Mouse (Mus musculus): Measurements from ENCODE around the gene Lrrc75b.

DNA sequence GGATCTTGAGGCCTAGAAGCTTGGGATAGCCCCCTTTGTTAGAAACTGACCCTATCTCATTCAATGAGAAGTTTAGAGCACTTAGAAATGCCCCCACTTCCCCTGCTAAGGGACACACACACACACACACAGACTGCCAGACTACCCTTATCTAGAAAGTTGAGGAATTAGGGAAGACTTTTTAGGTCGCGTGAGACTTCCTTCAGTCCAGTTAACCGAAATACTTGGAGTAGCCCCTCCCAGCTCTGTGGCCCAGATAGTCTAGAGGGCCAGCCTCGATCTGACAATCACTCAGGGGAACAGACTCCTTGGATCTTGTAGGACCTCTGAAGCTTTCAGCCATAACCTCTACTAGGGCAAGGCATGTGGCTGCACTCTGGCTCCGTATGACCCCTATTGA is 7.9 kb upstream of the Lrrc75b start:
- no peak for TF ChIP-seq POLR2A (IDR thresholded peaks at IDR 0.05; ENCODE audit: insufficient read depth, low read length)
- no peak for TF ChIP-seq CTCF (IDR thresholded peaks at IDR 0.05; ENCODE audit: low read depth, low read length)

All from ES-Bruce4 (cell line).